In genomic region chr4:87368413-87369160, GRCm38 (mm10) we compare ENCODE assay signal across 8 mouse cellular contexts.
DNase-seq lines count a peak whose midpoint lies in the region; ATAC-seq and TF ChIP-seq lines count a peak whose summit lies in the region.

No protein-coding gene starts in this region.

- H3K27me3 ChIP-seq in spleen, adult 2 months (ENCODE audit: control insufficient read depth, insufficient read depth, low read length): no peaks in the 10 kb centered on the region
- no peaks in the 10 kb centered on the region for H3K27me3 ChIP-seq in intestine, embryonic 16.5 days (replicated peaks; ENCODE audit: control insufficient read depth, insufficient read depth, low read length)

- H3K9ac ChIP-seq in intestine, embryonic 16.5 days (ENCODE audit: low read depth, low read length): peak overlapping the region; percentile 71

- no peaks in the 10 kb centered on the region for H3K9me3 ChIP-seq in intestine, embryonic 16.5 days (ENCODE audit: control insufficient read depth, low read length)

- H3K4me2 ChIP-seq in intestine, embryonic 16.5 days (ENCODE audit: low read depth, low read length): peak overlapping the region; percentile 82

- peak; percentile 80 for ATAC-seq in intestine, embryonic 16.5 days
- peak; percentile 85 for ATAC-seq in megakaryocyte-erythroid progenitor cell, adult 5-6 weeks (replicated peaks; ENCODE audit: low FRiP score, low TSS enrichment, poor library complexity, severe bottlenecking)

- H3K36me3 ChIP-seq in spleen, adult 2 months (ENCODE audit: control insufficient read depth, insufficient read depth, low read length): no peaks in the 10 kb centered on the region
- H3K36me3 ChIP-seq in intestine, embryonic 16.5 days (ENCODE audit: control insufficient read depth, insufficient read depth, low read length): no peaks in the 10 kb centered on the region

- TF ChIP-seq CTCF in spleen, adult 2 months (IDR thresholded peaks at IDR 0.05; ENCODE audit: extremely low read depth, insufficient read depth, insufficient read length, insufficient replicate concordance): peak; percentile 32; the same call in 1 of the 2 replicates

- peak in 1 of 2 experiments; percentile 11 for DNase-seq in spleen, adult 2 months (ENCODE audit: low read depth in 1 of 2, low spot score in 2 of 2)
- DNase-seq in spleen, adult 12 weeks (ENCODE audit: low spot score): no peak
- peak; percentile 65 to 68 for DNase-seq in cerebellum, postnatal 36 days
- DNase-seq in gastrocnemius, postnatal 10 days: peak; percentile 43
- DNase-seq in left cerebral cortex, postnatal 4 days: peak; percentile 80
- DNase-seq in right cerebral cortex, postnatal 4 days: peak; percentile 73

- WGBS in spleen, adult 2 months: 10% methylated on average over 20 of the region's 20 CpGs
- WGBS in intestine, embryonic 16.5 days: 8% methylated on average over 20 of the region's 20 CpGs

- no peak for TF ChIP-seq POLR2A in spleen, adult 2 months (IDR thresholded peaks at IDR 0.05; ENCODE audit: low read depth, low read length)

- no peaks in the 10 kb centered on the region; the same call in 1 of the 2 replicates for H3K4me1 ChIP-seq in spleen, adult 2 months (ENCODE audit: control insufficient read depth, insufficient read depth, insufficient read length)
- H3K4me1 ChIP-seq in intestine, embryonic 16.5 days (ENCODE audit: control insufficient read depth, insufficient read depth, low read length): peaks cover 15% of the 10 kb centered on the region

- H3K27ac ChIP-seq in spleen, adult 2 months (ENCODE audit: insufficient read depth, low read length): no peak overlapping the region
- peak overlapping the region; percentile 57; the same call in 1 of the 2 replicates for H3K27ac ChIP-seq in intestine, embryonic 16.5 days (ENCODE audit: low read length)

- intact Hi-C loops in left cerebral cortex, postnatal 4 days (cut with DNase I): loop anchor here (2.0 to 5.0 kb wide), 3 partner anchors 664 to 1179 kb away; partner anchors contain the start of gene Mllt3

- H3K4me3 ChIP-seq in spleen, adult 2 months (ENCODE audit: extremely low read depth, insufficient read depth, insufficient read length): 0 out of 2 replicates have a peak overlapping the region, but pooled peaks have one; percentile 28
- H3K4me3 ChIP-seq in intestine, embryonic 16.5 days (ENCODE audit: low read length): peak overlapping the region; percentile 54
